In the genomic region with DNA sequence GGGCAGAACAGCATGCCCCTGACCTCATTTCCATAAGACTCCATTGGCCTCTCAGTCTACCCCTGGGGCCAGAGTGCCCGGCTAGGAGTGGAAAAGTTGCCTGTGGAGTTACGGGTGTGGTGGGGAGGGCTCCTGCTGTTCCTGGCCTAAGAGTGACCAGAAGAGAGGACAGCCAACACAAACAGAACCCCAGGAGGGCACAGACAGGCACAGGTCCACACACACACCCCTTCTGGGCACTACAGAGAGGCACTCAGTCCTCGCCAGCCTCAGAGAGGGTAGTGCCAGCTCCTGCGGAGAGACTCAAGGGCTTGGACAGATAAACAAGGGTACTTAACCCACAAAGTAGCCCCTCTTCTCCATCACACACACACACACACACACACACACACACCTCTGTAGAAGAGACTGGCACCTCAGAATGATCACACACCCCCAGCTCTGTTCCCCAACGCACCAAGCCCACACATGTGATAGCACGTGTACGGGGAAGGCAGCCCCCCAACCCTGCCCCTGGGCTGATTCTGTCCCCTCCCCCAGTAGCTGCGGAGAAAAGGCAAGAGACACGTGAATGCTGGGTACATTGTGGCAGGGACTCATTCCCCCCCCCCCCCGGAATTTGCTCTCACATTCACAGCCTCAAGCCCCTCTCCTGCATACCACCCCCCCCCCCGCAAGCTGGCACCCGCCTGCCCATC, we compare ENCODE assay signal across 8 mouse cellular contexts. TPM values are rescaled to one million over a fixed set of nuclear protein-coding genes. Genes with fewer than 3 reads are reported as not detected.
DNase-seq lines count a peak whose midpoint lies in the region; ATAC-seq and TF ChIP-seq lines count a peak whose summit lies in the region.

No protein-coding gene starts in this region.

- TF ChIP-seq CTCF in left cerebral cortex, adult 2 months (IDR thresholded peaks at IDR 0.05): no peak
- no peak for TF ChIP-seq CTCF in midbrain, postnatal 0 days (IDR thresholded peaks at IDR 0.05)

- H3K9me3 ChIP-seq in forebrain, embryonic 13.5 days (replicated peaks): no peaks in the 10 kb centered on the region
- no peaks in the 10 kb centered on the region for H3K9me3 ChIP-seq in midbrain, postnatal 0 days (ENCODE audit: low read length)

- H3K27me3 ChIP-seq in forebrain, embryonic 13.5 days: peaks cover 83% of the 10 kb centered on the region
- H3K27me3 ChIP-seq in midbrain, postnatal 0 days (ENCODE audit: insufficient read depth, low read length): peaks cover 52% of the 10 kb centered on the region

- DNase-seq in left cerebral cortex, adult 2 months (ENCODE audit: extremely low spot score in 1 of 2, low spot score in 2 of 2): no peak
- no peak for DNase-seq in left cerebral cortex, postnatal 36 days (ENCODE audit: low spot score in 2 of 2)
- DNase-seq in kidney, postnatal 25 days: peak; percentile 48 to 82
- DNase-seq in midbrain, postnatal 0 days (ENCODE audit: low spot score): no peak
- no peak for DNase-seq in ovary, postnatal 14 days (ENCODE audit: low spot score)
- DNase-seq in adrenal gland, postnatal 25 days: no peak
- DNase-seq in layer of hippocampus, adult 9-11 months: no peak

- peak; percentile 14; the same call in 1 of the 2 replicates for ATAC-seq in forebrain, embryonic 13.5 days
- ATAC-seq in midbrain, postnatal 0 days (ENCODE audit: low FRiP score): no peak

- peaks cover 26% of the 10 kb centered on the region for H3K4me1 ChIP-seq in forebrain, embryonic 13.5 days
- H3K4me1 ChIP-seq in midbrain, postnatal 0 days (ENCODE audit: insufficient read depth, low read length): no peaks in the 10 kb centered on the region

- no peak overlapping the region; the same call in 1 of the 2 replicates for H3K4me3 ChIP-seq in left cerebral cortex, adult 2 months
- peak overlapping the region; percentile 55; the same call in 1 of the 2 replicates for H3K4me3 ChIP-seq in forebrain, embryonic 13.5 days
- H3K4me3 ChIP-seq in midbrain, postnatal 0 days (ENCODE audit: low read depth, low read length): peak overlapping the region; percentile 53; the same call in 1 of the 2 replicates

- peak overlapping the region; percentile 97 for H3K4me2 ChIP-seq in forebrain, embryonic 13.5 days
- H3K4me2 ChIP-seq in midbrain, postnatal 0 days (ENCODE audit: low read depth, low read length, poor library complexity, severe bottlenecking): peak overlapping the region; percentile 90

- H3K36me3 ChIP-seq in forebrain, embryonic 13.5 days (ENCODE audit: poor library complexity, severe bottlenecking): no peaks in the 10 kb centered on the region
- no peaks in the 10 kb centered on the region for H3K36me3 ChIP-seq in midbrain, postnatal 0 days (ENCODE audit: insufficient read depth, low read length)

- peak overlapping the region; percentile 86; the same call in 1 of the 2 replicates for H3K27ac ChIP-seq in left cerebral cortex, adult 2 months
- no peak overlapping the region for H3K27ac ChIP-seq in forebrain, embryonic 13.5 days
- no peak overlapping the region for H3K27ac ChIP-seq in midbrain, postnatal 0 days (ENCODE audit: low read depth, low read length)

- no peak overlapping the region for H3K9ac ChIP-seq in forebrain, embryonic 13.5 days
- H3K9ac ChIP-seq in midbrain, postnatal 0 days (replicated peaks; ENCODE audit: low read length, poor library complexity, severe bottlenecking): no peak overlapping the region

- intact Hi-C loops in left cerebral cortex, adult 2 months (cut with DNase I): no loop called here
- intact Hi-C loops in left cerebral cortex, postnatal 36 days (cut with DNase I): no loop called here

- WGBS in forebrain, embryonic 13.5 days: under 1% methylated on average over 12 of the region's 12 CpGs
- 6% methylated on average over 8 of the region's 12 CpGs for WGBS in midbrain, postnatal 0 days

RNA-seq across cellular contexts. Expression of a gene that starts 0.7 kb away (rescaled TPM):
- total RNA-seq in left cerebral cortex, adult 2 months (2021): 100 to 1,000 TPM; 146 to 208 TPM
- 100 to 1,000 TPM; 225 to 274 TPM for total RNA-seq in left cerebral cortex, postnatal 36 days (2021)
- polyA plus RNA-seq in forebrain, embryonic 13.5 days (2015; fragmentation: Nextera tagmentation; extraction: Ambion mirVana): 14.6 and 20.0 TPM in 2 replicates
- 1.8 and 5.0 TPM in 2 replicates for total RNA-seq in midbrain, postnatal 0 days (2014; rRNA removed)
- 4.2 and 5.3 TPM in 2 replicates for polyA plus RNA-seq in midbrain, postnatal 0 days (2015; fragmentation: Nextera tagmentation; extraction: Ambion mirVana)
- 0.24 TPM in 1 of 2 replicates, not detected in the other for total RNA-seq in adrenal gland, postnatal 25 days (2021)

RNA-seq across cellular contexts. Expression of a gene that starts 10.6 kb away (rescaled TPM):
- total RNA-seq in left cerebral cortex, adult 2 months (2021): 10 to 100 TPM; 35.7 to 42.4 TPM
- 10 to 100 TPM; 35.9 to 39.3 TPM for total RNA-seq in left cerebral cortex, postnatal 36 days (2021)
- 44.0 and 45.5 TPM in 2 replicates for polyA plus RNA-seq in forebrain, embryonic 13.5 days (2015; fragmentation: Nextera tagmentation; extraction: Ambion mirVana)
- total RNA-seq in midbrain, postnatal 0 days (2014; rRNA removed): 31.2 and 56.1 TPM in 2 replicates
- 23.8 and 28.2 TPM in 2 replicates for polyA plus RNA-seq in midbrain, postnatal 0 days (2015; fragmentation: Nextera tagmentation; extraction: Ambion mirVana)
- 23.6 and 23.9 TPM in 2 replicates for total RNA-seq in adrenal gland, postnatal 25 days (2021)

RNA-seq across cellular contexts. Expression of a gene that starts 18.1 kb away (rescaled TPM):
- 10 to 100 TPM; 70.2 to 76.3 TPM for total RNA-seq in left cerebral cortex, adult 2 months (2021)
- 10 to 100 TPM; 65.2 to 77.3 TPM for total RNA-seq in left cerebral cortex, postnatal 36 days (2021)
- 45.4 and 72.1 TPM in 2 replicates for polyA plus RNA-seq in forebrain, embryonic 13.5 days (2015; fragmentation: Nextera tagmentation; extraction: Ambion mirVana)
- total RNA-seq in midbrain, postnatal 0 days (2014; rRNA removed): 11.6 and 24.4 TPM in 2 replicates
- polyA plus RNA-seq in midbrain, postnatal 0 days (2015; fragmentation: Nextera tagmentation; extraction: Ambion mirVana): 2.1 and 3.3 TPM in 2 replicates
- total RNA-seq in adrenal gland, postnatal 25 days (2021): not detected in 2 replicates

RNA-seq across cellular contexts. Expression of a gene that starts 36.1 kb away (rescaled TPM):
- total RNA-seq in left cerebral cortex, adult 2 months (2021): 1 to 10 TPM; 8.7 to 10.0 TPM
- total RNA-seq in left cerebral cortex, postnatal 36 days (2021): 10 to 100 TPM; 11.8 to 14.4 TPM
- 0.18 and 0.19 TPM in 2 replicates for polyA plus RNA-seq in forebrain, embryonic 13.5 days (2015; fragmentation: Nextera tagmentation; extraction: Ambion mirVana)
- total RNA-seq in midbrain, postnatal 0 days (2014; rRNA removed): not detected in 2 replicates
- not detected in 2 replicates for polyA plus RNA-seq in midbrain, postnatal 0 days (2015; fragmentation: Nextera tagmentation; extraction: Ambion mirVana)
- 0.91 TPM in 1 of 2 replicates, not detected in the other for total RNA-seq in adrenal gland, postnatal 25 days (2021)

RNA-seq across cellular contexts. Expression of a gene that starts 38.7 kb away (rescaled TPM):
- under 1 TPM in 1 of 2 experiments, not detected in 1; 0.51 TPM for total RNA-seq in left cerebral cortex, adult 2 months (2021)
- total RNA-seq in left cerebral cortex, postnatal 36 days (2021): under 1 TPM; 0.34 to 0.47 TPM
- 0.35 TPM in 1 of 2 replicates, not detected in the other for polyA plus RNA-seq in forebrain, embryonic 13.5 days (2015; fragmentation: Nextera tagmentation; extraction: Ambion mirVana)
- 1.1 and 4.3 TPM in 2 replicates for total RNA-seq in midbrain, postnatal 0 days (2014; rRNA removed)
- polyA plus RNA-seq in midbrain, postnatal 0 days (2015; fragmentation: Nextera tagmentation; extraction: Ambion mirVana): 3.4 and 3.9 TPM in 2 replicates
- total RNA-seq in adrenal gland, postnatal 25 days (2021): 458 and 547 TPM in 2 replicates

Comparison
In these comparisons a context has a peak if more than half of its experiments do, and no peak if none do; other contexts are left out.
1. DNase-seq: peak in kidney, postnatal 25 days (2 of 2); none in left cerebral cortex, adult 2 months (0 of 2), left cerebral cortex, postnatal 36 days (0 of 2), midbrain, postnatal 0 days (single experiment), ovary, postnatal 14 days (single experiment), adrenal gland, postnatal 25 days (single experiment) and layer of hippocampus, adult 9-11 months (single experiment).
2. RNA of a gene that starts 0.7 kb away (total RNA-seq): 225 to 274 TPM in left cerebral cortex, postnatal 36 days and 146 to 208 TPM in left cerebral cortex, adult 2 months; 1.8 to 5.0 TPM in midbrain, postnatal 0 days and 0.24 TPM in adrenal gland, postnatal 25 days; every median in the first group is over 10 times any median in the second.
3. RNA of a gene that starts 18.1 kb away (total RNA-seq): 65.2 to 77.3 TPM in left cerebral cortex, postnatal 36 days, 70.2 to 76.3 TPM in left cerebral cortex, adult 2 months and 11.6 to 24.4 TPM in midbrain, postnatal 0 days; not detected in adrenal gland, postnatal 25 days; every median in the first group is over 10 times any median in the second.